In the genomic region with DNA sequence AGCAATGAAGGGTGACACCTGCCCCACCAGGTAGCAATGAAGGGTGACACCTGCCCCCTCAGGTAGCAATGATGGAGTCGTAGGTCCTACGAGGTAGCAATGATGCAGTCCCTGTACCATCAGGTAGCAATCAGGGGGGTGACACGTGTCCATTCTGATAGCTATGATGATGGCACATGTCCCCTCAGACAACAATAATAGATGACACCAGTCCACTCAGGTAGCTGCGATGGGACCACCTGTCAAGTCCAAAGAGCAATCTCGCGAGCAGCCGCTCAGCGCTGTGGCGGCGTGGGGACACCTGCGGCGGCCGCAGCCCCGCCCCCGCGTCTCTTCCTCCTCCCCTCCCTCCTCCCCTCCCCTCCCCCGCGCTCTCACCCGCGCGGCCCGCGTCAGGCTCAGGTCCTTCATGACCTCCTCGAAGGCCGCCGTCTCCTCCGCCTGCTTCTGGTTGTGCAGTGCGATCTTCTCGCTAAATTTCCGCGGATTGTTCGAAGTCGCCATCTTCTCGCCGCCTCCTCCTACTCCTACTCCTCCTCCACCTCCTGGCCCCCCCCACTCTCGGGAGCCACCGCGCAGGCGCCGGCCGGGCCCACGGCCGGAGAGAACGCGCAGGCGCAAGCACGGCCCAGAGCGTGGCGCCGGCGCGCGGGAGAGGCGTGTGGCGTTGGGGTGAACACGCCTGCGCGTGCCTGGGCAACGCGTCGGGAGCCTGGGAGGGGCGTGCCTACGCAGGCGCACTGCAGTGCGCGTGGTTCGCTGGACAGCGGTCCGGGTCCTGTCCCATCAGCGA, we compare ENCODE assay signal across 8 mouse cellular contexts. TPM values are rescaled to one million over a fixed set of nuclear protein-coding genes. Genes with fewer than 3 reads are reported as not detected.
DNase-seq lines count a peak whose midpoint lies in the region; ATAC-seq lines count a peak whose summit lies in the region.

Crtc1 (minus strand) TSS at position 525 of the 793 bp plus-strand sequence.

- peak within 1 kb of the TSS; percentile 70 for H3K27ac ChIP-seq in hindbrain, embryonic 11.5 days (ENCODE audit: low read depth, low read length)

- peak; percentile 97 for ATAC-seq in hindbrain, embryonic 11.5 days (ENCODE audit: low FRiP score)

- H3K27me3 ChIP-seq in hindbrain, embryonic 11.5 days (ENCODE audit: control insufficient read depth, insufficient read depth, low read length): no peaks in the 10 kb centered on the region

- peak; percentile 99 for DNase-seq in MN1 (ENCODE audit: low spot score)
- peak; percentile 98 for DNase-seq in cerebellum, adult 9-10 months
- peak; percentile 88 to 96 for DNase-seq in frontal cortex, adult 2 months (ENCODE audit: extremely low spot score in 1 of 2, low spot score in 1 of 2)
- DNase-seq in hindbrain, embryonic 11.5 days (ENCODE audit: low spot score): peak; percentile 99
- DNase-seq in layer of hippocampus, postnatal 10 days (ENCODE audit: low spot score in 2 of 2): peak; percentile 97 to 98
- peak; percentile 98 for DNase-seq in lung, postnatal 10 days
- peak; percentile 99 for DNase-seq in ovary, postnatal 36 days (ENCODE audit: low spot score)
- DNase-seq in thymus, postnatal 25 days: peak; percentile 99

- H3K4me3 ChIP-seq in hindbrain, embryonic 11.5 days (ENCODE audit: low read depth, low read length): peak within 1 kb of the TSS; percentile 65

- WGBS in hindbrain, embryonic 11.5 days: 1% methylated on average over 63 of the region's 70 CpGs

- H3K4me1 ChIP-seq in hindbrain, embryonic 11.5 days (replicated peaks; ENCODE audit: control insufficient read depth, insufficient read depth, low read length): peaks cover 2% of the 10 kb centered on the region; the same call in 1 of the 2 replicates

- no peaks in the 10 kb centered on the region for H3K9me3 ChIP-seq in hindbrain, embryonic 11.5 days (ENCODE audit: control insufficient read depth, low read length)

- H3K4me2 ChIP-seq in hindbrain, embryonic 11.5 days (replicated peaks; ENCODE audit: low read depth, low read length): peak within 1 kb of the TSS; percentile 73

- peak within 1 kb of the TSS; percentile 79 for H3K9ac ChIP-seq in hindbrain, embryonic 11.5 days (ENCODE audit: low read depth, low read length)

- H3K36me3 ChIP-seq in hindbrain, embryonic 11.5 days (ENCODE audit: control insufficient read depth, insufficient read depth, low read length): no peaks in the 10 kb centered on the region

RNA-seq across cellular contexts. Expression of gene Crtc1, which starts in this region (rescaled TPM):
- polyA plus RNA-seq in frontal cortex, adult 2 months (2012; rRNA removed): 103 and 110 TPM in 2 replicates
- 13.6 and 14.2 TPM in 2 replicates for polyA plus RNA-seq in hindbrain, embryonic 11.5 days (2014; fragmentation: Nextera tagmentation; extraction: Ambion mirVana)
- total RNA-seq in layer of hippocampus, postnatal 10 days (2021): 100 to 1,000 TPM; 103 to 114 TPM

Comparison
In these comparisons a context has a peak if more than half of its experiments do, and no peak if none do; other contexts are left out.
1. Peak in every context shown above with its lines: DNase-seq, ATAC-seq, H3K4me3 ChIP-seq and H3K27ac ChIP-seq.